Comparison of ENCODE assay signal across 26 mouse cellular contexts in genomic region chr3:36077386-36077785, GRCm38 (mm10). TPM values are rescaled to one million over a fixed set of nuclear protein-coding genes. Genes with fewer than 3 reads are reported as not detected.
DNase-seq lines count a peak whose midpoint lies in the region; ATAC-seq and TF ChIP-seq lines count a peak whose summit lies in the region.
"Had no signal": no experiment of that assay in that cellular context is flagged by ENCODE, and none has a peak within 500 bp of the region (broad histone marks: within the 10 kb centered on the region; RNA-seq: fewer than 3 reads in every experiment).

No protein-coding gene starts in this region.

- no peak for TF ChIP-seq CTCF in intestine, postnatal 0 days (IDR thresholded peaks at IDR 0.05; ENCODE audit: low read depth)

- no peaks in the 10 kb centered on the region for H3K9me3 ChIP-seq in heart, embryonic 10.5 days
- H3K9me3 ChIP-seq in intestine, embryonic 14.5 days (ENCODE audit: control insufficient read depth, low read length): no peaks in the 10 kb centered on the region
- no peaks in the 10 kb centered on the region for H3K9me3 ChIP-seq in intestine, postnatal 0 days (ENCODE audit: control insufficient read depth)
- H3K9me3 ChIP-seq: G1E had no signal

- intact Hi-C loops in heart, postnatal 10 days (cut with DNase I): no loop called here
- intact Hi-C loops in heart, postnatal 36 days (cut with DNase I): no loop called here

- DNase-seq in heart, adult 11 months: peak; percentile 73
- DNase-seq in heart, postnatal 10 days: no peak
- peak; percentile 66 for DNase-seq in heart, embryonic 10.5 days (ENCODE audit: low spot score)
- no peak for DNase-seq in heart, postnatal 36 days
- DNase-seq in intestine, embryonic 14.5 days (ENCODE audit: low spot score): peak; percentile 16
- DNase-seq: adrenal gland, adult 2 months; adrenal gland, adult 8-10 months; adrenal gland, postnatal 10 days; adrenal gland, postnatal 14 days; adrenal gland, postnatal 25 days; adrenal gland, postnatal 36 days; B cell, adult 2 months; cerebellum, adult 11 months; cerebellum, adult 11-12 months; cerebellum, adult 18-20 months had no signal

- no peak overlapping the region for H3K4me3 ChIP-seq in heart, embryonic 10.5 days
- H3K4me3 ChIP-seq in intestine, embryonic 14.5 days (ENCODE audit: low read depth, low read length): no peak overlapping the region
- no peak overlapping the region for H3K4me3 ChIP-seq in intestine, postnatal 0 days (ENCODE audit: low read depth, low read length)

- no peaks in the 10 kb centered on the region for H3K27me3 ChIP-seq in heart, embryonic 10.5 days (ENCODE audit: insufficient read depth, poor library complexity, severe bottlenecking)
- no peaks in the 10 kb centered on the region for H3K27me3 ChIP-seq in intestine, embryonic 14.5 days (replicated peaks; ENCODE audit: control insufficient read depth, insufficient read depth, low read length)
- H3K27me3 ChIP-seq in intestine, postnatal 0 days (replicated peaks; ENCODE audit: control insufficient read depth, insufficient read depth, low read length): no peaks in the 10 kb centered on the region
- H3K27me3 ChIP-seq: CH12.LX, Patski had no signal

- no peak overlapping the region for H3K4me2 ChIP-seq in intestine, embryonic 14.5 days (ENCODE audit: low read length)
- no peak overlapping the region for H3K4me2 ChIP-seq in intestine, postnatal 0 days (replicated peaks; ENCODE audit: low read depth)

- no peak for ATAC-seq in intestine, embryonic 14.5 days (replicated peaks; ENCODE audit: low FRiP score, low TSS enrichment, low read depth)
- ATAC-seq in intestine, postnatal 0 days: no peak
- ATAC-seq: activated CD4-positive, CD25-positive, alpha-beta regulatory T cell, adult 4 months; CD4-positive, CD25-positive, alpha-beta regulatory T cell, adult 4 months; Patski had no signal

- H3K4me1 ChIP-seq in heart, embryonic 10.5 days: no peaks in the 10 kb centered on the region
- H3K4me1 ChIP-seq in intestine, embryonic 14.5 days (replicated peaks; ENCODE audit: control insufficient read depth, insufficient read depth, low read length): no peaks in the 10 kb centered on the region
- H3K4me1 ChIP-seq in intestine, postnatal 0 days (replicated peaks; ENCODE audit: control insufficient read depth, insufficient read depth, low read length): no peaks in the 10 kb centered on the region

- H3K27ac ChIP-seq in heart, embryonic 10.5 days: no peak overlapping the region
- no peak overlapping the region for H3K27ac ChIP-seq in intestine, embryonic 14.5 days (ENCODE audit: low read depth)
- no peak overlapping the region for H3K27ac ChIP-seq in intestine, postnatal 0 days (ENCODE audit: low read depth, low read length)

- WGBS in heart, embryonic 10.5 days: 90% methylated on average over 3 of the region's 3 CpGs
- 89% methylated on average over 3 of the region's 3 CpGs for WGBS in intestine, embryonic 14.5 days
- WGBS in intestine, postnatal 0 days: 93% methylated on average over 3 of the region's 3 CpGs

- no peak overlapping the region for H3K9ac ChIP-seq in intestine, embryonic 14.5 days (ENCODE audit: low read length)
- H3K9ac ChIP-seq in intestine, postnatal 0 days (ENCODE audit: low read depth, low read length): no peak overlapping the region

- peaks cover 87% of the 10 kb centered on the region for H3K36me3 ChIP-seq in heart, embryonic 10.5 days
- peaks cover 92% of the 10 kb centered on the region for H3K36me3 ChIP-seq in intestine, embryonic 14.5 days (ENCODE audit: control insufficient read depth, insufficient read depth, low read length)
- peaks cover 79% of the 10 kb centered on the region for H3K36me3 ChIP-seq in intestine, postnatal 0 days (ENCODE audit: control insufficient read depth, insufficient read depth)

RNA-seq across cellular contexts. Expression of gene Acad9, which starts 11.6 kb away (rescaled TPM):
- 10 to 100 TPM; 57.4 to 58.4 TPM for total RNA-seq in heart, postnatal 10 days (2021)
- polyA plus RNA-seq in heart, embryonic 10.5 days (2016; fragmentation: Nextera tagmentation; extraction: Ambion mirVana): 73.4 and 90.6 TPM in 2 replicates
- total RNA-seq in heart, postnatal 36 days (2021): 10 to 100 TPM; 49.6 to 51.1 TPM
- 77.3 and 84.0 TPM in 2 replicates for polyA plus RNA-seq in intestine, embryonic 14.5 days (2014; fragmentation: Nextera tagmentation; extraction: Ambion mirVana)
- 39.1 and 41.1 TPM in 2 replicates for polyA plus RNA-seq in intestine, postnatal 0 days (2015; fragmentation: Nextera tagmentation; extraction: Ambion mirVana)

RNA-seq across cellular contexts. Expression of gene Ccdc144b, which starts 24.0 kb away (rescaled TPM):
- not detected for total RNA-seq in heart, postnatal 10 days (2021)
- 0.02 TPM in 1 of 2 replicates, not detected in the other for polyA plus RNA-seq in heart, embryonic 10.5 days (2016; fragmentation: Nextera tagmentation; extraction: Ambion mirVana)
- total RNA-seq in heart, postnatal 36 days (2021): not detected
- not detected in 2 replicates for polyA plus RNA-seq in intestine, embryonic 14.5 days (2014; fragmentation: Nextera tagmentation; extraction: Ambion mirVana)
- not detected in 2 replicates for polyA plus RNA-seq in intestine, postnatal 0 days (2015; fragmentation: Nextera tagmentation; extraction: Ambion mirVana)
- total RNA-seq: adrenal gland, postnatal 4 days; CH12.LX; ES-E14; MEL had no signal
- polyA plus RNA-seq: activated CD4-positive, CD25-positive, alpha-beta regulatory T cell, adult 4 months; brain, embryonic 14.5 days; C2C12; CD4-positive, CD25-positive, alpha-beta regulatory T cell, adult 4 months; G1E; Patski had no signal

Comparison
In these comparisons a context has a peak if more than half of its experiments do, and no peak if none do; other contexts are left out.
1. DNase-seq: peak in heart, adult 11 months (single experiment), heart, embryonic 10.5 days (single experiment) and intestine, embryonic 14.5 days (single experiment); none in heart, postnatal 10 days (0 of 2) and heart, postnatal 36 days (0 of 2).